Mouse (Mus musculus) limb, embryonic 11.5 days (tissue): ENCODE measurements around the gene Snx10. TPM values are rescaled to one million over a fixed set of nuclear protein-coding genes. Genes with fewer than 3 reads are reported as not detected.
"Not testable (repeated sequence)": the region's sequence is repeated elsewhere in the genome, so short reads cannot be mapped to it uniquely, and the experiment has no call there.

Experiments
- ATAC-seq: fragments of 200-750 bp; cut with Nextera tagmentation; 2 replicates; pipeline ENCODE4 v1.8.0; 2017; ENCODE audit warnings: low read depth; ENCODE audit not compliant: insufficient number of reproducible peaks, low FRiP score, low TSS enrichment
- DNase-seq: peaks from one replicate; pipeline ENCODE4 v3.0.0-alpha.2; 2015; ENCODE audit warnings: low spot score
- H3K27ac ChIP-seq: fragments of 300-500 bp; sonication (generic); replicated peaks from 2 replicates; pipeline ENCODE4 v1.5.1; 2014; ENCODE audit warnings: low read depth, mild to moderate bottlenecking, low read length
- H3K27me3 ChIP-seq: fragments of 300-500 bp; sonication (generic); 2 replicates; pipeline ENCODE4 v1.6.1; 2014; ENCODE audit warnings: mild to moderate bottlenecking, low read length, mixed read lengths; ENCODE audit not compliant: control insufficient read depth, insufficient read depth
- H3K36me3 ChIP-seq: fragments of 300-500 bp; sonication (generic); 2 replicates; pipeline ENCODE4 v1.6.1; 2014; ENCODE audit warnings: mild to moderate bottlenecking, low read length, moderate library complexity, mixed read lengths; ENCODE audit not compliant: control insufficient read depth, insufficient read depth
- H3K4me1 ChIP-seq: fragments of 300-500 bp; sonication (generic); 2 replicates; pipeline ENCODE4 v1.6.1; 2014; ENCODE audit warnings: low read length, mixed read lengths; ENCODE audit not compliant: control insufficient read depth, insufficient read depth
- H3K4me2 ChIP-seq: fragments of 300-500 bp; sonication (generic); 2 replicates; pipeline ENCODE4 v1.6.1; 2014; ENCODE audit warnings: low read depth, mild to moderate bottlenecking, moderate library complexity; ENCODE audit not compliant: severe bottlenecking
- H3K4me3 ChIP-seq: fragments of 300-500 bp; sonication (generic); 2 replicates; pipeline ENCODE4 v1.5.1; 2014; ENCODE audit warnings: low read depth, low read length
- H3K9ac ChIP-seq: fragments of 300-500 bp; sonication (generic); 2 replicates; pipeline ENCODE4 v1.6.1; 2014; ENCODE audit warnings: mild to moderate bottlenecking, low read length
- H3K9me3 ChIP-seq: fragments of 300-500 bp; sonication (generic); 2 replicates; pipeline ENCODE4 v1.6.1; 2016; ENCODE audit warnings: low read length; ENCODE audit not compliant: control insufficient read depth
- WGBS: fragments of 180-500 bp; shearing (Covaris S2); extraction: QIAGEN DNeasy Blood & Tissue Kit; methylation state at CpG from one replicate; pipeline ENCODE4 v1.1.7; 2014; 5-methylcytosine and 5-hydroxymethylcytosine counted together
- polyA plus RNA-seq: library from polyadenylated mRNA; unstranded; fragments of >200 nt; fragmentation: Nextera tagmentation; extraction: Ambion mirVana; gene quantifications from 2 replicates; pipeline ENCODE4 v1.2.1, GENCODE M21; 2014

Snx10 gene
- polyA plus RNA-seq = 16.8 and 19.1 TPM in 2 replicates

GRCm38 (mm10) chr6:51523807-51524320 lies at the start of gene Snx10:
Gene Snx10 (plus strand): TSS chr6:51523901.
- H3K9me3 ChIP-seq = no peaks in the 10 kb centered on the region
- WGBS = under 1% methylated on average over 47 of the region's 47 CpGs
- peak; percentile 68 for DNase-seq
- H3K4me1 ChIP-seq = no peaks in the 10 kb centered on the region
- H3K4me2 ChIP-seq = peak within 1 kb of the TSS; percentile 81
- peak within 1 kb of the TSS; percentile 63 for H3K4me3 ChIP-seq
- no peak within 1 kb of the TSS for H3K27ac ChIP-seq
- H3K9ac ChIP-seq = peak within 1 kb of the TSS; percentile 70
- H3K27me3 ChIP-seq = no peaks in the 10 kb centered on the region
- no peaks in the 10 kb centered on the region for H3K36me3 ChIP-seq
- peak; percentile 47; the same call in 1 of the 2 replicates for ATAC-seq

GRCm38 (mm10) chr6:51479136-51479731 lies 44.5 kb upstream of the Snx10 start:
- no peak for DNase-seq
- H3K9me3 ChIP-seq = no peaks in the 10 kb centered on the region
- H3K4me1 ChIP-seq = no peaks in the 10 kb centered on the region
- H3K27me3 ChIP-seq = no peaks in the 10 kb centered on the region
- 93% methylated on average over 4 of the region's 4 CpGs for WGBS
- H3K27ac ChIP-seq = no peak overlapping the region
- ATAC-seq = no peak
- peaks cover 33% of the 10 kb centered on the region for H3K36me3 ChIP-seq
- H3K9ac ChIP-seq = no peak overlapping the region
- H3K4me2 ChIP-seq = no peak overlapping the region
- H3K4me3 ChIP-seq = no peak overlapping the region

GRCm38 (mm10) chr6:51481548-51481947 lies 42.2 kb upstream of the Snx10 start:
- ATAC-seq = no peak
- peaks cover 31% of the 10 kb centered on the region for H3K36me3 ChIP-seq
- WGBS = 95% methylated on average over 8 of the region's 8 CpGs

GRCm38 (mm10) chr6:51483861-51484260 lies 39.8 kb upstream of the Snx10 start:
- H3K4me3 ChIP-seq = no peak overlapping the region
- H3K27ac ChIP-seq = no peak overlapping the region
- no peaks in the 10 kb centered on the region for H3K4me1 ChIP-seq
- no peak overlapping the region for H3K9ac ChIP-seq
- DNase-seq (no peak), ATAC-seq (no peak)
- H3K9me3 ChIP-seq = no peaks in the 10 kb centered on the region
- H3K27me3 ChIP-seq = no peaks in the 10 kb centered on the region
- peaks cover 25% of the 10 kb centered on the region for H3K36me3 ChIP-seq
- WGBS = 95% methylated on average over 3 of the region's 3 CpGs
- H3K4me2 ChIP-seq = no peak overlapping the region

More at GRCm38 (mm10) chr6:51481548-51481947, 42.2 kb upstream of the Snx10 start:
- Histone ChIP-seq H3K9ac (no peak overlapping the region), H3K27ac (no peak overlapping the region), H3K4me1 (no peaks in the 10 kb centered on the region), H3K27me3 (no peaks in the 10 kb centered on the region), H3K4me2 (no peak overlapping the region), H3K9me3 (no peaks in the 10 kb centered on the region), H3K4me3 (no peak overlapping the region)
- no peak for DNase-seq

GRCm38 (mm10) chr6:51484556-51484955 lies 39.1 kb upstream of the Snx10 start:
- not testable (repeated sequence) for H3K9me3 ChIP-seq, H3K9ac ChIP-seq, DNase-seq, H3K27me3 ChIP-seq, H3K27ac ChIP-seq, H3K4me3 ChIP-seq, H3K4me2 ChIP-seq, H3K4me1 ChIP-seq, ATAC-seq
- peaks cover 22% of the 10 kb centered on the region for H3K36me3 ChIP-seq
- WGBS = 86% methylated on average over 8 of the region's 8 CpGs

- 0 out of 2 replicates have a peak, but pooled peaks cover 3% of the 10 kb centered on the region for H3K4me1 ChIP-seq
- no peak overlapping the region for H3K4me3 ChIP-seq
- H3K9ac ChIP-seq = no peak overlapping the region
- no peaks in the 10 kb centered on the region for H3K9me3 ChIP-seq
- DNase-seq = no peak
- ATAC-seq = no peak
- H3K4me2 ChIP-seq = no peak overlapping the region
- H3K27ac ChIP-seq = no peak overlapping the region
- H3K36me3 ChIP-seq = peaks cover 12% of the 10 kb centered on the region
- H3K27me3 ChIP-seq = no peaks in the 10 kb centered on the region
- 45% methylated on average over 2 of the region's 2 CpGs for WGBS
Observed at GRCm38 (mm10) chr6:51485646-51486045, 38.1 kb upstream of the Snx10 start.

- 69% methylated on average over 7 of the region's 7 CpGs for whole genome bisulfite sequencing
- Histone ChIP-seq H3K36me3 (peaks cover 9% of the 10 kb centered on the region; the same call in 1 of the 2 replicates), H3K4me1 (0 out of 2 replicates have a peak, but pooled peaks cover 3% of the 10 kb centered on the region), H3K27me3 (no peaks in the 10 kb centered on the region), H3K4me2 (no peak overlapping the region), H3K27ac (no peak overlapping the region), H3K9ac (no peak overlapping the region), H3K9me3 (no peaks in the 10 kb centered on the region), H3K4me3 (no peak overlapping the region)
- DNase-seq = no peak
- no peak for ATAC-seq
Observed at GRCm38 (mm10) chr6:51486076-51486710, 37.5 kb upstream of the Snx10 start.

- ATAC-seq (no peak), DNase-seq (no peak)
- WGBS = 93% methylated on average over 5 of the region's 5 CpGs
- Histone ChIP-seq H3K9ac (no peak overlapping the region), H3K27me3 (no peaks in the 10 kb centered on the region), H3K4me3 (no peak overlapping the region), H3K4me2 (no peak overlapping the region), H3K4me1 (0 out of 2 replicates have a peak, but pooled peaks cover 3% of the 10 kb centered on the region), H3K36me3 (peaks cover 5% of the 10 kb centered on the region; the same call in 1 of the 2 replicates), H3K9me3 (no peaks in the 10 kb centered on the region), H3K27ac (no peak overlapping the region)
Observed at GRCm38 (mm10) chr6:51486731-51487130, 37.0 kb upstream of the Snx10 start.
